Mouse (Mus musculus) kidney, adult 2 months (tissue): ENCODE measurements around the gene Mtf2. TPM values are rescaled to one million over a fixed set of nuclear protein-coding genes. Genes with fewer than 3 reads are reported as not detected.
"Not testable (repeated sequence)": the region's sequence is repeated elsewhere in the genome, so short reads cannot be mapped to it uniquely, and the experiment has no call there.

ENCODE experiments used
- DNase-seq: peaks from one replicate; pipeline ENCODE4 v3.0.0; 2021
- H3K27ac ChIP-seq: fragments of 200-500 bp; 2 replicates; pipeline ENCODE4 v1.5.1; 2012; ENCODE audit warnings: low read depth, low read length, control low read depth, inconsistent platforms; ENCODE audit not compliant: insufficient read depth
- H3K27me3 ChIP-seq: fragments of 200-500 bp; replicated peaks from 2 replicates; pipeline ENCODE4 v1.6.1; 2012; ENCODE audit warnings: mild to moderate bottlenecking, moderate library complexity, low read length, inconsistent platforms; ENCODE audit not compliant: control insufficient read depth, insufficient read depth
- H3K36me3 ChIP-seq: fragments of 200-500 bp; 2 replicates; pipeline ENCODE4 v1.6.1; 2012; ENCODE audit warnings: mild to moderate bottlenecking, moderate library complexity, low read length, inconsistent platforms; ENCODE audit not compliant: control insufficient read depth, insufficient read depth
- H3K4me1 ChIP-seq: fragments of 200-500 bp; 2 replicates; pipeline ENCODE4 v1.6.1; 2011; ENCODE audit warnings: low read length; ENCODE audit not compliant: control insufficient read depth, insufficient read depth
- H3K4me3 ChIP-seq: fragments of 200-500 bp; 2 replicates; pipeline ENCODE4 v1.5.1; 2011; ENCODE audit warnings: mild to moderate bottlenecking, low read depth, low read length, control low read depth; ENCODE audit not compliant: insufficient read depth
- CTCF ChIP-seq: fragments of 200-500 bp; conservative IDR thresholded peaks from 2 replicates; pipeline ENCODE4 v1.5.1; 2011; ENCODE audit warnings: low read depth, mild to moderate bottlenecking, control low read depth, low read length, moderate library complexity, mixed read lengths; ENCODE audit not compliant: insufficient read depth, insufficient read length
- POLR2A ChIP-seq: fragments of 200-500 bp; IDR thresholded peaks from one replicate; pipeline ENCODE4 v1.6.1; 2011; ENCODE audit warnings: low read depth, low read length, control low read depth
- WGBS: fragments of 180-500 bp; shearing (Covaris S2); methylation state at CpG from one replicate; pipeline ENCODE4 v1.1.7; 2018; 5-methylcytosine and 5-hydroxymethylcytosine counted together
- polyA plus RNA-seq: library from polyadenylated mRNA; depleted of rRNA; stranded (reverse); fragments of >200 nt; gene quantifications from 2 replicates; pipeline ENCODE4 v1.2.3, GENCODE M21; 2012

The Mtf2 gene
- polyA plus RNA-seq, 1 experiment: 8.1 TPM

GRCm38 (mm10) chr5:108031267-108031666 is 34.2 kb upstream of the Mtf2 start:
- no peak for DNase-seq

GRCm38 (mm10) chr5:108034194-108034593 is 31.3 kb upstream of the Mtf2 start:
- peak; percentile 70 for DNase-seq
- Histone ChIP-seq H3K36me3 (no peaks in the 10 kb centered on the region), H3K4me1 (no peaks in the 10 kb centered on the region), H3K27ac (no peak overlapping the region), H3K27me3 (no peaks in the 10 kb centered on the region), H3K4me3 (no peak overlapping the region)
- TF ChIP-seq CTCF (peak; percentile 29; the same call in 1 of the 2 replicates), POLR2A (no peak)
- 34% methylated on average over 4 of the region's 4 CpGs for WGBS

More at GRCm38 (mm10) chr5:108031267-108031666, 34.2 kb upstream of the Mtf2 start:
- no peaks in the 10 kb centered on the region for H3K36me3 ChIP-seq
- no peaks in the 10 kb centered on the region for H3K4me1 ChIP-seq
- no peak overlapping the region for H3K4me3 ChIP-seq
- H3K27me3 ChIP-seq: no peaks in the 10 kb centered on the region
- 95% methylated on average over 4 of the region's 4 CpGs for WGBS
- no peak overlapping the region for H3K27ac ChIP-seq
- TF ChIP-seq CTCF: no peak
- no peak for TF ChIP-seq POLR2A

- WGBS: 22% methylated on average over 2 of the region's 2 CpGs
- no peaks in the 10 kb centered on the region for H3K36me3 ChIP-seq
- no peak overlapping the region for H3K27ac ChIP-seq
- DNase-seq: no peak
- no peaks in the 10 kb centered on the region for H3K4me1 ChIP-seq
- TF ChIP-seq CTCF (no peak), POLR2A (no peak)
- no peaks in the 10 kb centered on the region for H3K27me3 ChIP-seq
- no peak overlapping the region for H3K4me3 ChIP-seq
These were observed 30.0 kb upstream of the Mtf2 start for GRCm38 (mm10) chr5:108035523-108035922.

- Histone ChIP-seq H3K4me1 (no peaks in the 10 kb centered on the region), H3K27me3 (no peaks in the 10 kb centered on the region), H3K27ac (no peak overlapping the region), H3K4me3 (no peak overlapping the region), H3K36me3 (no peaks in the 10 kb centered on the region)
- WGBS: 83% methylated on average over 5 of the region's 5 CpGs
- no peak for DNase-seq
- TF ChIP-seq CTCF: no peak
- TF ChIP-seq POLR2A: no peak
These were observed 23.4 kb upstream of the Mtf2 start for GRCm38 (mm10) chr5:108042061-108042460.

- no peak overlapping the region for H3K27ac ChIP-seq
- TF ChIP-seq POLR2A: no peak
- H3K4me1 ChIP-seq: no peaks in the 10 kb centered on the region
- no peaks in the 10 kb centered on the region for H3K27me3 ChIP-seq
- H3K36me3 ChIP-seq: no peaks in the 10 kb centered on the region
- WGBS: 41% methylated on average over 1 of the region's 1 CpGs
- no peak overlapping the region for H3K4me3 ChIP-seq
- DNase-seq: no peak
These were observed 21.6 kb upstream of the Mtf2 start for GRCm38 (mm10) chr5:108043908-108044307.

GRCm38 (mm10) chr5:108049711-108050268 is 15.7 kb upstream of the Mtf2 start:
- WGBS: 13% methylated on average over 3 of the region's 3 CpGs
- H3K4me1 ChIP-seq: no peaks in the 10 kb centered on the region

GRCm38 (mm10) chr5:108051026-108051425 is 14.4 kb upstream of the Mtf2 start:
- H3K4me3 ChIP-seq: no peak overlapping the region
- no peak overlapping the region for H3K27ac ChIP-seq
- DNase-seq: no peak
- no peak for TF ChIP-seq POLR2A
- TF ChIP-seq CTCF: no peak
- no peaks in the 10 kb centered on the region for H3K27me3 ChIP-seq
- H3K4me1 ChIP-seq: no peaks in the 10 kb centered on the region
- H3K36me3 ChIP-seq: no peaks in the 10 kb centered on the region
- WGBS: 86% methylated on average over 2 of the region's 2 CpGs

More at GRCm38 (mm10) chr5:108049711-108050268, 15.7 kb upstream of the Mtf2 start:
- no peaks in the 10 kb centered on the region for H3K36me3 ChIP-seq
- no peak overlapping the region for H3K4me3 ChIP-seq
- no peak for DNase-seq
- TF ChIP-seq CTCF (no peak), POLR2A (no peak)
- no peak overlapping the region for H3K27ac ChIP-seq
- no peaks in the 10 kb centered on the region for H3K27me3 ChIP-seq

- not testable (repeated sequence) for H3K4me3 ChIP-seq, H3K27me3 ChIP-seq, H3K27ac ChIP-seq, H3K4me1 ChIP-seq, H3K36me3 ChIP-seq, DNase-seq
- WGBS: 93% methylated on average over 9 of the region's 9 CpGs
These were observed 13.7 kb upstream of the Mtf2 start for GRCm38 (mm10) chr5:108051727-108052126.
